Mouse (Mus musculus) spleen, adult 12 weeks (tissue): Measurements from ENCODE around the gene Inpp5e.
"Not testable (repeated sequence)": the region's sequence is repeated elsewhere in the genome, so short reads cannot be mapped to it uniquely, and the experiment has no call there.

ENCODE experiments used
- DNase-seq: peaks from one replicate; pipeline ENCODE4 v3.0.0; 2022; ENCODE audit warnings: low spot score

Inpp5e gene

GRCm38 (mm10) chr2:26418120-26418519 lies 9.1 kb upstream of the Inpp5e start:
- DNase-seq: no peak

GRCm38 (mm10) chr2:26417066-26417465 lies 8.1 kb upstream of the Inpp5e start:
- DNase-seq: no peak

- no peak for DNase-seq
Measured at GRCm38 (mm10) chr2:26410931-26411411, 2.0 kb upstream of the Inpp5e start.

- no peak for DNase-seq
Measured at GRCm38 (mm10) chr2:26410091-26410490, 1.1 kb upstream of the Inpp5e start.

- no peak for DNase-seq
Measured at GRCm38 (mm10) chr2:26409362-26409761, 359 bp upstream of the Inpp5e start.

GRCm38 (mm10) chr2:26403306-26403705 lies 5.7 kb downstream of the Inpp5e start:
- DNase-seq: no peak

- no peak for DNase-seq
Measured at GRCm38 (mm10) chr2:26402265-26402664, 6.7 kb downstream of the Inpp5e start.

GRCm38 (mm10) chr2:26401023-26401422 lies 8.0 kb downstream of the Inpp5e start:
- no peak for DNase-seq

- no peak for DNase-seq
Measured at GRCm38 (mm10) chr2:26400296-26400695, 8.7 kb downstream of the Inpp5e start.

- DNase-seq: no peak
Measured at GRCm38 (mm10) chr2:26399647-26400046, 9.4 kb downstream of the Inpp5e start.

GRCm38 (mm10) chr2:26398978-26399377 lies 10.0 kb downstream of the Inpp5e start:
- DNase-seq: no peak

- DNase-seq: no peak
Measured at GRCm38 (mm10) chr2:26391617-26392016, 17.4 kb downstream of the Inpp5e start.

GRCm38 (mm10) chr2:26390954-26391353 lies 18.0 kb downstream of the Inpp5e start:
- DNase-seq: no peak

- peak; percentile 81 for DNase-seq
Measured at GRCm38 (mm10) chr2:26389154-26389690, 19.8 kb downstream of the Inpp5e start, which contains the start of the genes Entr1 and Pmpca. Gene Entr1, minus strand, starts transcription at chr2:26389316. Gene Pmpca, plus strand, starts transcription at chr2:26389339.

GRCm38 (mm10) chr2:26388682-26389153 lies 20.3 kb downstream of the Inpp5e start:
- DNase-seq: no peak

GRCm38 (mm10) chr2:26387713-26388112 lies 21.3 kb downstream of the Inpp5e start:
- no peak for DNase-seq

- DNase-seq: not testable (repeated sequence)
Measured at GRCm38 (mm10) chr2:26380871-26381270, 28.1 kb downstream of the Inpp5e start.

- peak; percentile 75 for DNase-seq
Measured at GRCm38 (mm10) chr2:26380131-26380771, 28.8 kb downstream of the Inpp5e start, which contains the start of gene Snapc4. Gene Snapc4, minus strand, starts transcription at chr2:26380653.

GRCm38 (mm10) chr2:26372396-26372795 lies 36.6 kb downstream of the Inpp5e start:
- no peak for DNase-seq

- no peak for DNase-seq
Measured at GRCm38 (mm10) chr2:26368572-26368971, 40.4 kb downstream of the Inpp5e start.

- no peak for DNase-seq
Measured at GRCm38 (mm10) chr2:26367911-26368310, 41.1 kb downstream of the Inpp5e start.

- DNase-seq: no peak
Measured at GRCm38 (mm10) chr2:26364738-26365465, 44.1 kb downstream of the Inpp5e start.

GRCm38 (mm10) chr2:26363481-26363880 lies 45.5 kb downstream of the Inpp5e start:
- no peak for DNase-seq
